Mouse (Mus musculus) cerebellum, adult 11-12 months (tissue): ENCODE results near the gene Lrrc8a.

Experiments
- DNase-seq: peaks from one replicate; pipeline ENCODE4 v3.0.0; 2022

The Lrrc8a gene

GRCm38 (mm10) chr2:30237199-30237880, at the start of gene Lrrc8a:
Lrrc8a (plus strand) TSS chr2:30237715.
- DNase-seq = peak; percentile 99

DNA sequence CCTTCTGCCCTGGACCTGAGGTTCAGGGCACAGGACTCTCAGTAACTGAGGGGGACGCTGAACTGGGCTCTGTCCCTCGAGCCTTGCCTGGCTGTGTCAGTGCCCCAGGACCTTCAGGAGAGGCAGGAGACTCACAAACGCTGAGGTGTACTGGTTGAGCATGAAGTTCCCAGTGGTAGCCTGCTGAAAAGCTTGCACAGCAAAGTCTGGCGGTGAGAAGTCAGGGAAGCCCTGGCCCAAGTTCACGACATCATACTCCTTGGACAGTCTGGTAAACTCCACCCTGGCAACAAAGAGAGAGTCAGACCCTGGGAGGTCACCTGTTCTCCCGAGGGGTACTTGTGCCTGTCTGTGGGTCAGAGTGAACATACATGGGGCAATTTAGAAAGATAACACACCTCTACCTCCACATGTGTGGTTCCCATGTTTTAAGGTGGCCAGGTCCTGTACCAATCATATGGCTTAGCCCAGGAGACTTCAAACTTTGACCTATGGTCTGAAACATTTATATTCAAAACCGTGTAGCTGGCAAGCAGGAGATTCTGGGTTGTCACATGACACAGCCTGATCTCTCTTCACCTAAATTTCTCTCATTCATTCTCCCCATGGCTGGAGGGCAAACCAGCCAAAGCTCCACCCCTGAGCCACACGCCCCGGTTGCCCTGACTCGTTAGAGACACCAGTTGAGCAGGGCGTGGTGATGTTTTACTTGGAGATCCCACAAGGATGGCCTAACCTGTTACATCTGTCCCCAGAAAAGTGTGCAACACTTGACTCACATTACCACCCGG, 45.5 kb upstream of the Lrrc8a start:
- no peak for DNase-seq

- no peak for DNase-seq
Measured at GRCm38 (mm10) chr2:30194656-30195055, 42.9 kb upstream of the Lrrc8a start.

GRCm38 (mm10) chr2:30198021-30198420, 39.5 kb upstream of the Lrrc8a start:
- DNase-seq = no peak

DNA sequence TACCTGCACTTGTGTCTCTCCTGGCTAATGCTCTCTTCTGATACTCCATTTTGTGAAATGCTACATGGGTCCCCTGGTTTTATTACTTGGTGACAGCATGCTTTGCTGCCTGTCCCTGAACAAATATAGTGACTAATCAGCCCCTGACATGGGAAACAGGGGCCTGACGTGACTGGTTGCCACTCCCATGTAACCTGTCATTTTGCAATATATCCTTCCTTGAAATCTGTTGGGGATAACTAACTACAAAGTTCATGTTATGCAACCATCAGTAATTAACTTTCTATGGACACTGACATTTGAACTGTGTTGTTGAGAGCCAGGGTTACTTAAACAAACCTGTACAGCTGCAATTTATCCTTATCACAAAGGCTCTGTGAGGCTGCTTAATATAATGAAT, 37.5 kb upstream of the Lrrc8a start:
- no peak for DNase-seq

- no peak for DNase-seq
Measured at GRCm38 (mm10) chr2:30200388-30200925, 37.1 kb upstream of the Lrrc8a start.

DNA sequence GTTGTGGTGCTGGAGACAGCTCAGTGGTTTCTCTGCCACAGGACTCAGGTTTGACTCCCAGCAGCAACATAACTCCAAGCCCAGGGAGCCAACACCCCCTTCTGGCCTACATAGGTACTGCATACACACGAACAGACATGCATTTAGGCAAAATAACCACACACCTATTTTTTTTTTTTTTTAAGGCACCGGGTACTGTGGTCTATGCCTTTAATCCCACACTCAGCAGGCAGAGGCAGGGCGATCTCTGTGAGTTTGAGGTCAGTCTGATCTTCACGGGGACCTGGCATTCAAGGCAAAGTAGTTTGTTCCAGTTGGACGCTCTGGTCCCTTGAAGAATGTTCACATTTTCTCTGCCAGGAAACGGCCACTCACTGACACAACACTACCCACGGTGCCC, 34.1 kb upstream of the Lrrc8a start:
- no peak for DNase-seq

DNA sequence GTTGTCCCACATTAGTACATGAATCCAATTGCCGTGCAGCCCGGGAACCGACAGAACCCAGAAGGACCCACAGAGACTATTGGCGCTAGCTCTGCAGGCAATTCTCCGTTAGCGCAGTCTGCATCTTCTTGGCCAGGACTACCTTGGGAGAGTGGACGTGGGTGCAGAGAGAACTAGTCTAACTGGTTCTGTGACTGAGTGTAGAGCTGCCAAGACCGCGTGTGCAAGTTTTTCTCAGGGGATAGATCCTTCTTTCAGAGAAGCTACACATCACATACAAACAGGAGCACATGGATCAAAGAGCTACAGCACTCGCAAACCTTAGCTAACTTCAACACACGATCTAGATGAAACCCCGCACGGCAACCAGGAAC, 32.3 kb upstream of the Lrrc8a start:
- DNase-seq = peak; percentile 30

GRCm38 (mm10) chr2:30205629-30206357, 31.7 kb upstream of the Lrrc8a start, which contains the start of gene Kyat1:
Kyat1 (minus strand) TSS chr2:30205847.
- peak; percentile 91 for DNase-seq

- DNase-seq = no peak
Measured at GRCm38 (mm10) chr2:30207401-30207800, 30.1 kb upstream of the Lrrc8a start.

DNA sequence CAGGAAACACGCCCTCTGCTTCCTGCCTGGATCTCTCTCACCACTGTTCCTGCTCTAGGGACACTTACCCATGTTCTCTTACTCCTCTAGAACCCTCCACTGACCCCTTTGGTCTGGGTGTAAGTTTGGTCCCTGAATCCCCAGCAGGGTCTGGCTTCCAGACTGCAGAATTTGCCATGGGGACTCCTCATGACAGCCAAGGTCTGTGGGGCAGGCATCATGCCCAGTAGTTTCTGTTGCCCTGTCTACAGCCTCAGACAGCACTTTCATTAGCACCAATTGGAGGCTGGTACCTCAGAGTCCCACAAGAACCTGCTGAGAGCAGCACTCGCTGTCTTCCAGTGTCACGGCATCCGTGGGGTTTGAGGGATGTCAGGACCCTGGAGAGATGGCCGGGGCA, 29.6 kb upstream of the Lrrc8a start:
- no peak for DNase-seq

DNA sequence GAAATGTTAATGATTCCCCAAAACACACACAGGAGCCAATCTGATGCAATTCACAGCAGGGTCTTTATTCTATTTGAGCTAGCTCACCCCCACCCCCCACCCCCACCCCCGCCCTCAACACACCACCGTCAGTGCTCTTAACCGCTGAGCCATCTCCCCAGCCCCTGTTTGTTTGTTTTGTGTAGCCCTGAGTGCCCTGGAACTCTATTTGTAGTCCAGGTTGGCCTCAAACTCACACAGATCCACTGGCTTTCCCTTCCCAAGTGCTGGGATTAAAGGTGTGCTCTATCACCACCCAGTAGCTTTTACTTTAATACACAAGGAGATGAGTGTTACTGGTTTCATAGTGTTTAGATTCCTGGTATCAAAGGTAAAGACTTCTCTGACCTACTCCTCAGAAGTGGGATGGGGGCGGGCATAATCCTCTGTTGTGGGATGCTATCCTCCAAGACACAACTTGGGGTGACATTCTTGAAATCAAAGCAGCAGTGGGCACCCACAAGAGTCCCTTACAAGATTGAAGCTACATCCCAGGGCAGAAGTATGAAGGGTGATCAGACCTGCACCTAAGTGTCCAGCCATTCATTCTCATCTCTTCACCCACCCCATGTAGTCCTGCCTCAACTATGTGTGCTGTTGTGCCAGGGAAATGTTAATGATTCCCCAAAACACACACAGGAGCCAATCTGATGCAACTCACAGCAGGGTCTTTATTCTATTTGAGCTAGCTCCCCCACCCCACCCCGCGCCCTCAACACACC, 25.9 kb upstream of the Lrrc8a start:
- no peak for DNase-seq

GRCm38 (mm10) chr2:30212169-30212545, 25.4 kb upstream of the Lrrc8a start:
- no peak for DNase-seq

DNA sequence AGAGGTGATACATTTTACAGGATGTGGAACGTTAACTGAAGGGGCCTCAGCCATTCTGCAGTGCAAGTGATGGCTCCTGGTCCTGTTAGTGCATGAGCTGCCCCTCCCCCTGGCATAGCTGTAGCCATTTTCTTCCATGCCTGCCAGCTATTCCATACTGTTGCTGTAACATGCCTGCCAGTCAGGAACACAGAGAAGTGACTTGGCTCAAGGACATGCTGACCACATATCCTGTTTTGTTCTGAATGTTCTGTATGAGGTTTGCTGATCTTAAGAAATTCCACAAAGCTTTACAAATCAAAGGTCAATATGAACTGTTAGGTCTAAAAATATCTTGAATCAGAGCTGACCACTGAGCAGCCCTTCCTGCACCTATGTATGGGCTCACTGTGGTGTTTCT, 24.6 kb upstream of the Lrrc8a start:
- DNase-seq = no peak

GRCm38 (mm10) chr2:30214745-30215144, 22.8 kb upstream of the Lrrc8a start:
- no peak for DNase-seq

- no peak for DNase-seq
Measured at GRCm38 (mm10) chr2:30215493-30215892, 22.0 kb upstream of the Lrrc8a start.

GRCm38 (mm10) chr2:30216293-30216692, 21.2 kb upstream of the Lrrc8a start:
- no peak for DNase-seq

GRCm38 (mm10) chr2:30235593-30235992, 1.9 kb upstream of the Lrrc8a start:
- DNase-seq = peak; percentile 30

GRCm38 (mm10) chr2:30236426-30237198, 903 bp upstream of the Lrrc8a start:
- peak; percentile 27 for DNase-seq

GRCm38 (mm10) chr2:30237881-30238280, 366 bp downstream of the Lrrc8a start:
- no peak for DNase-seq

DNA sequence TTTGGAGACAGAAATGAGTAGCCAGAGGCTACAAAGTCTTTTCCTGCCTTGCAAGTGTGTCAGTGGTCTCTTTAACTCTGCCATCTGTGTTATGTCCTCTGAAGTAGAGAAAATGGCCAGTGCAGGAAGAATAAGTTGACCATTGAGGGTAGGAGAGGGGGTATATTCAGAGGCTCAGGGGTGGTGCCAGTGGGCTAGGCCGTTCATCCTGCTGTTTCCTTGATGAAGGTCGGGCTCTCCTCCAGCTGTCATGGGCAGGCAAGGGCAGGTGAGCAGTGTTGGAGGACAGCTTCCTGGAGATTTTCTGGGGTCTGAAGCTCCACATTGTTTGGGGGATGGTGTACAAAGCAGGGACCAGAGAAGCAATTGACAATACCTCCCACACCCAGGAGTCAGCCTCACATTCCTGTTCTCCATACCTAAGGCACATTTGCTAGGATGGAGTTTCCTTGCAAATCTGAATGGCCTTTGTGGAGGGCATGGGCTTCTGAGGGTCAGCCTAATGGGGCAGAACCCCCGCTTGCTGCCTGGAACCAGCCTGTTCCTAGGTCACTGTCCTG, 1.5 kb downstream of the Lrrc8a start:
- DNase-seq = peak; percentile 26

DNA sequence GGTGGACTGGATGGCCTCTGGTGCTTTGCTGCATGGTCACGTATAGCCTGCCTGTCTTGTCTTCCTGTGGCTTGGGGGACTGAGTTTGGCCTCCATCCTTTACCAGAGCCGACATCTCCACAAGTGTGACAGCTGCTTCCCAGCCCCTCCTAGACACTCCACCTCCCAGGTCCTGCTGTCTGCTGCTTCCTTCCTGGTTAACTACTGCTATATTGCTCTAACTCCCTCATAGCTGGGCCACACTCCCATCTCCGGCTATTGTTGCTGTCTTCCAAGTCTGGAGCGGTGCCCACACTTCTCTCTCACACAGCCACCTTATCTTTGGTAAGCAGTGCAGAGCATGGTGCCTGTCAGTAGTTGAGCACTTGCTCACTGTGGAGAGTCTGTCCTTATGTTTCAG, 2.3 kb downstream of the Lrrc8a start:
- DNase-seq = peak; percentile 37
